Mouse (Mus musculus) induced T-regulatory cell, adult 2 months (primary cell): Measurements from ENCODE around the gene Aox3.

Source experiments
- DNase-seq: peaks from one replicate; pipeline ENCODE4 v3.0.0-alpha.2; 2012; ENCODE audit warnings: low read depth

The Aox3 gene

DNA sequence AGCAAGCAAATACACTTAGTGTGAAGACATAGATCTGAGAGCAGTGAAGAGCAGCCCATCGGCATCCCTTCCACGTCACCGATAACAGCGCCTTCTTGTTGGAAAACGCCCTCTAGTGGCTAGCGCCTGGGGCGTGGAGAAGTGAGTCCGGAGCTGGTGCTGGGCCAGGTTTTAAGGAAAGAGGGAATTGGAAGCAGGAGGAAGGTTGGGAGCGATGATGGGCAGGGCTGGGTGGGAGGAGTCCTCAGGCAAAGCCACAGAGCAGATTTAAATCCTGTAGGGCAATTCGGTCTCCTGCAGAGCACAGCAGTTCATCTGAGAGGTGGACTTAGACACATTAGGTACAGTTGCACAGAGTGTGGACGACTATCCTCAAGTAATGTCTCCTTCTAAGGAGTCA lies at the start of gene Aox3:
Aox3 (plus strand) TSS at position 251 of the 400 bp plus-strand sequence.
- peak; percentile 21 for DNase-seq

DNA sequence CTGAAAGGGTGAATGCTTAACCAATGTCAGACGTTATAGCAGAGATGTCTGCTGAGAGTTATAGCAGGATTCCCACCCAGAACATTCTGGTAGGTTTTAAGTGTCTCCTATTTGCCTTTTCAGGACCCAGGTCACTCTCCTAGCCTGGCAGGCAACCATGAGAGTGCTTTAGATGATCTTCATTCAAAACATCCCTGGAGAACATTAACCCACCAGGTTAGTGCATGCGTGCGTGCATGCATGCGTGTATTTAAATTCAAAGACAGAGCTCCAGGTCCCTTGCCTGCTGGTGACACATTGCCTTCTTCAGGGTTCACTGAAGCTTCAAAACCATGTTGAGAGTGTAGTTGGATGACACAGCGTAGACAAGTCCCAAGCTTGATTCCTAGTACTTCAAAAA lies 47.8 kb upstream of the Aox3 start:
- DNase-seq, result no peak

GRCm38 (mm10) chr1:58065606-58066005 lies 47.3 kb upstream of the Aox3 start:
- DNase-seq, result no peak

- DNase-seq, result no peak
These were observed 43.7 kb upstream of the Aox3 start for GRCm38 (mm10) chr1:58069181-58069580.

- no peak for DNase-seq
These were observed 42.8 kb upstream of the Aox3 start for GRCm38 (mm10) chr1:58070091-58070490.

DNA sequence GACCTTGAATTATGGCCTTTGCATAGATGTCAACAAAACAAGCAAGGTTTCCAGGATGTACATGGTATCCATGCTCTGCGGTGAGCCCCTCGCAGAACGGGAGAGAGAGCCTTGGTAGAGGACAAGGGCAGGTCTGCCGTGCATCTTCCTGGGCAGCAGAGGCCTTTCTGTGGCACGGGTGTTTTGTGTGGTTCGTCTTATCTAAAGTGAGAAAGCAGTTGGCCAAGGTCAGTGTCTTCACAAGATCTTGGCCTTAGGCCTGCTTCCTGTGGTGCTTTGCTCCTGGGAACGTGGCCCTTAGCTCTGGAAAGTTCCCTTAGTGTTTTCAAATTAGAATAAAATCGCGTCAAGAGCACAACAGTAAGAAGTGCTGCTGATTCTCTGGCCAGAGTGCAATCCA lies 41.9 kb upstream of the Aox3 start:
- DNase-seq, result no peak

DNA sequence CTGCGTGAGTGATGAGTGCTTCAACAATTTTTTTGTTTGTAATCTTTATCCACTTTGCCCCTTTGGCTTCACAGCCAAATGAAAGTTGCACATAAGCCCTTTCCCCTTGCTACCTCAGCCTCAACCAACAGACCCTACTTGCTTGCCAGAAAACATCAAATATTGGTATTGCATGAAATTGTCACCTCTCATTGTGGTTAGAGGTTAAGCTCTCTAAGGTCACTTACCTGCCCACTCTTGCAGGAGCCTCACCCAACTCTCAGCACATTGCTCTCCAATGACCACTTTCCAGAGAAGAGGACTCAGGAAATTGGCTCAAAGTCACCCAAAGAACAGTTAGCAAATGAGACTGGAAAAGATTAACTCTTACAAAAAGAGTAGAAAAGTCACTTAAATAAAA lies 41.4 kb upstream of the Aox3 start:
- DNase-seq, result no peak

DNA sequence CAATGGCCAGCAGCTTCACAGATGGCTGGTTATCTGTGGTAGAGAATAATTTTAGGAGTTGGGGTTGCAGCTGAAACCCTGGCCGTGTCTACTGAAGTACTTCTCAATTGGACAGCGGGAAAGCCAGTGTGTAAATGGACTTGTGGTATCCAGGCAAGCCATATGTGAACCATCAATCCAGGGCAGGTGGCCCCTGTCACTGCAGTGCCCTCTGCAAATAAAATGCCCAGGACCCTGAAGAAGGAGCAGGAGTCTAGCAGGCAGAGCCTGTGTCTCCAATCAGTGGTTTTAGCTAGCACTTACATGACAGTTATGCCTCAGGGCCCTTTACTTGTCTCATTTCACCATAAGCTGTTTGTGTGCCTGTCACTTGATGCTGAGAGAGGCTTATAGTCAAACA lies 40.5 kb upstream of the Aox3 start:
- DNase-seq, result no peak

DNA sequence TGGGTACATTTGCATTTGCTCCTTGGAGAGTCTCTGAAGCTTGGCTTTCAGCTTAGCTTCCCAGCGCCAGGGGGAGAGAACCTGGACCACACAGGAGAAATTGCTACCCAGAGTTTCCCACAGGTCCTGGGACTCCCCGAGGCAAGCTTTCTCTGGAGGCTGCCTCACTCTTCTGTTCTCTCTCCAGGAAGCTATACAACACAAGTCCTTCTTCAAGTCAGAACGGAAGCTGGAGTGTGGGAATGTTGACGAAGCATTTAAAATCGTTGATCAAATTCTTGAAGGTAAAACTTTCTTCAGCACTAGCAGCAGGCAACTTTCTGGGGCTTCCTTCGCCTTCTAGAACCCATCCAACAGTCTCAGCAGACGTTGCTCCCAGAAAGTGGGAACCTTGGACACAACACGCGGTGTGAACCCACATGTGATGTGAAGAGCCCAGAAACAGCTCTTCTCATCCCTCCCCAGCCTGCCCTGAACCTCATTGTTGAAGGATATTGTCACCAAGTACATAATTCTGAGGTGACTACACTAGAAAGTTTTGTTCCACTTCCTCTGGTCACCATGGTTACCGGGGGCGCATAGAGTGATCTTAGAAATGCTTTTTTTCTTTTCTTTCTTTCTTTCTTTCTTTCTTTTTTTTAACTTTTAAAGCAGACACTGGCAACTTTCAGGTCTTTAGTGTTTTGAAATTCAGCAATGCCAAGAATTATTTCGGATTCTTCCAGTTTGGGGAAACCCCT lies 39.8 kb upstream of the Aox3 start:
- peak; percentile 27 for DNase-seq

GRCm38 (mm10) chr1:58074266-58074665 lies 38.7 kb upstream of the Aox3 start:
- no peak for DNase-seq

DNA sequence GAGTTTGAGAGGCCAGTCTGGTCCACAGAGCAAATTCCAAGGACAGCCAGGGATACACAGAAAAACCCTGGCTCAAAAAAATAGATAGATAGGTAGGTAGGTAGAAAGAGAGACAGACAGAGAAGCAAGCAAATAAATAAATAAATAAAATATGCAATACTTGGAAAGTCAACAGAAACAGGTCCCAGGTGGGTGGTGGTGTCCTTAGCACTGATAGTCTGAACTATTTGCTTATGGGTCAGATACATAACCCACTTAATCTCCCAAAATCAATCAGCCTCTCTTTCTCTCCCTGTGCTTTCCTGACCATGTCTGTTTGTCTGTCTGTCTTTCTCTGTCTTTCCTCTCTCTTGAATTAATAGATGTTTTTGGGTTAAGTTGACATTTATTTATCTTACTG lies 35.0 kb upstream of the Aox3 start:
- DNase-seq, result no peak

DNA sequence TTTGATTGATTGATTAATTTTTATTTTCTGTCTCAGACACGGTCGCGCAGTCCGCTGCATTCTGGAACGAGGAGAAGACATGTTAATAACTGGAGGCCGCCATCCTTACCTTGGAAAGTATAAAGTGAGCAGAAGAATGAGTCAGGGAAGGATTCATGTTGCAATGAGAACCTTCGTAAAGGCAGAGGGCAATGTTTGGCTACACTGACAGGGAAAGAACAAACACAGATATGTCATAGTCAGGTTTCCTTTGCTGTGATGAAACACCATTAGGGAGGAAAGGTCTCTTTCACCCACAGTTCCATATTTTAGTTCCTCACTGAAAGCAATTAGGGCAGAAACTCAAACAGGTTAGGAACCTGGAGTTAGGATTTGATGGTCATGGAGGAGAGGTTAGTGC lies 34.5 kb upstream of the Aox3 start:
- DNase-seq, result no peak

DNA sequence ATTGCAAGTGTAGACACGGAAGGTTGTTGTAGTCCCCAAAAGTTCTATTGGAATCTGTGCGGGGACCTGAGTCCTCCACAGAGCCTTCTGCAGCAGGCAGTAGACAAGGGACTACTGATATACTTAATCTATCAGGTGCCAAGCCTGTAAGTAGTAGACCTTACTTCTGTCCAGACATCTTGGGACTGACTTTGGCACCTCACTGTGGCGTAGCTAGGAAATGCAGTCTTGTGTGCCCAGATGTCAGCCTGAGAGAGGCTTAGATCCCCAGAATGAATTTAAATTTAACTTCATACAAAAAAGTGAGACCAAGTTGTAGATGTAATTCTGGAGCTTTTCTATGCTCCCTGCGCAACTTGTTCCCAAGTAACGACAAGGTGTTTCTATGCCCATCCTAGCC lies 33.2 kb upstream of the Aox3 start:
- DNase-seq, result peak; percentile 2

DNA sequence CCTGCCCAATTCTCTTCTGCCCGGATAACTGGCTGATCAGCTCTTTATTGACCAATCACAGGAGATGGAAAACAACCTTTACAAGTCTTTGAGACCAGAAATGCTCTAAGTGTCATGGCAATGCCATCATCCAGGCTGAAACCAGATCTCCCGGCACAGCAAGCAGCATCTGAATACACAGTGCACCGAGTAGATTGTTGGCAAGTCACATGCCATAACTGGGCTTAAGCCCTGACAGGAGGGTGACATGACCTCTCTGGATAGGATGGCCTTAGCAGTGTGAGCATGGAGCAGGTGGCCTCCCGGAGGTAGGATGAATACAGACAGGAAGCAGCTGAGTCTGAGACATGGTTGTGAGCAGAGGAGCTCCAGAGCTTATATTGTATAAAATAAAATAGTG lies 32.5 kb upstream of the Aox3 start:
- no peak for DNase-seq

DNA sequence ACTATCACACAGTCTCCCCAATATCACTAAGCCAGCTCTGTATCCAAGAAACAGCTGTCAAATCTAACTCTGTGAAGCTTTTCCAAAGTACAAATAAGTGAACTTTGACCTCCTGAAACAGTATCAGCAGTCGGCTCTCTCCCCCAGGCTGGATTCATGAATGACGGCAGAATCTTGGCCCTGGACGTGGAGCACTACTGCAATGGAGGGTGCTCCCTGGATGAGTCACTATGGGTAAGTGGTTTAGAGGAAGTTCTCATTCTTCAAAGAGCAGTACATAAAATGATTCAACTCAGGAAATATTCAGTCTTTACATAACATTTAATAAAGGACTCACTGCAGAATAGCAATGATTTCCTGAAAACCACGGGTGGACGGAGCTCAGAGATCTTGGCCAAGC lies 31.6 kb upstream of the Aox3 start:
- no peak for DNase-seq

GRCm38 (mm10) chr1:58089316-58089715 lies 23.6 kb upstream of the Aox3 start:
- DNase-seq, result no peak

GRCm38 (mm10) chr1:58090191-58090590 lies 22.7 kb upstream of the Aox3 start:
- no peak for DNase-seq

DNA sequence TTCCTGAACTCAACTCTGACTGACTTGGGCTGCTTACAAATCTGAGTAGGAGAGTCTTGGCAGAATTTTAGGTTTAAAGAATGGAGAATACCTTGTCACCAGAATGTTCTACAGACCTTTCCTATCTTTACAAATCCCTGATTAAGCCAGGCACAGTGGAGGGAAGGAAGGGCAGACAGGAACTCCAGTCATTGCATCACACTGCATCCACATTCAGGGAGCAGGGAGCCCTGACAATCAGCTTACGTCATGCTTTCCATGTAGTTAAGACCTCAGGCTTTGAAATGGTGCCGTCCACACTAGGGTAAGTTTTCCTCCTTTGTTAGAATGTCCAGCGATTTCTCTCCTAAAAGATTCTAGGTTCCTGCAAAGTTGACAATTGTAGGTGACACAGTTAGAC lies 21.7 kb upstream of the Aox3 start:
- no peak for DNase-seq

GRCm38 (mm10) chr1:58091992-58092560 lies 20.9 kb upstream of the Aox3 start:
- DNase-seq, result no peak

DNA sequence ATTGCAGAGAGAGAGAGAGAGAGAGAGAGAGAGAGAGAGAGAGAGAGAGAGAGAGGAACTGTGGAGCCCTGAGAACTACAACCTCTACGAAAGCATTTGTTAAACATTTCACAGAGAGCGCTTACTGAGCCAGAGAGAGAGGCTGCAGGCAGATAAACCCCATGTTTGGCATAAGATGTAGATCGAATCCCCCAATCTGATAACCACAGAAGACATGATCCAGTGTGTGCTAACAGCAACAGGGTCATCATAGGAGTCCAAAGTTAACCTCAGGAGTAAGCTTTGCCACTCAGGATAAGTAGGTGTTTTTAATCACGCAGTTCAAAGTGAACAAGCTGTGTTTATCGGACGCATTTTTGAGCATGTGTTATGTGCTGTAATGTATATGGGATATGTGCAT lies 15.6 kb upstream of the Aox3 start:
- DNase-seq, result no peak

GRCm38 (mm10) chr1:58099119-58099518 lies 13.8 kb upstream of the Aox3 start:
- no peak for DNase-seq

GRCm38 (mm10) chr1:58101531-58102146 lies 11.3 kb upstream of the Aox3 start:
- DNase-seq, result no peak

DNA sequence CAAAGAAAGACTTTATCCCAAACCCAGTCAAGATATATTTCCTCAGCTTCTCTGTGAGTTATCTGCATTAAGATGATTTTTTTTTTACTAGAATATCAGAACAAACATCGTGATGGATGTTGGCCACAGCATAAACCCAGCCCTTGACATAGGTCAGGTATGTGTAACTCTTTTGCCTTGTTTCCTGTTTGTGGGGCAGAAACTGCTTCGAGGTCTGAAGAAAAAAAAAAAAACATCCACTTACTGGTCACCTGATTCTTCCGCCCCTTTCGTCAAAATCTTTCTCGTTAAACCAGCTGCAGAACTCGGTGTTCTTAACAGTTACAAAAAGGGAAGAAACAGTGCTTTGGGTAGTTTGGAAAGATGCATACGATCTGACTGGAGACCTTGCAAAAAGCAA lies 10.4 kb upstream of the Aox3 start:
- no peak for DNase-seq

GRCm38 (mm10) chr1:58105685-58106084 lies 7.2 kb upstream of the Aox3 start:
- DNase-seq, result no peak
